Mouse (Mus musculus) hematopoietic multipotent progenitor cell, adult 10-12 weeks (in vitro differentiated cells): ENCODE results near the gene Olfr875. TPM values are rescaled to one million over a fixed set of nuclear protein-coding genes. Genes with fewer than 3 reads are reported as not detected.

ENCODE experiments used
- polyA plus RNA-seq: library from polyadenylated mRNA; stranded (reverse); fragments of >175 nt; gene quantifications from 2 replicates; pipeline ENCODE4 v1.2.3, GENCODE M21; 2012; ENCODE audit warnings: low replicate concordance

The Olfr875 gene
- not detected in 2 replicates for polyA plus RNA-seq

GRCm38 (mm10) chr9:37771759-37772158 is at the start of gene Olfr875:
Gene Olfr875, plus strand, starts transcription at chr9:37771857.

GRCm38 (mm10) chr9:37744806-37745205 is 26.9 kb upstream of the Olfr875 start, which contains the start of gene Olfr874:
Gene Olfr874, plus strand, starts transcription at chr9:37745106.

GRCm38 (mm10) chr9:37802731-37803130 is 31.1 kb downstream of the Olfr875 start, which contains the start of gene Olfr876:
Gene Olfr876, plus strand, starts transcription at chr9:37803031.

Other genes starting within 250 kb of the Olfr875 start
- 1.2 and 2.2 TPM in 2 replicates for gene Esam, start 243.8 kb upstream of the Olfr875 start, polyA plus RNA-seq
- not detected in 2 replicates for gene Vsig2, start 232.6 kb upstream of the Olfr875 start, polyA plus RNA-seq
- gene Nrgn, start 219.0 kb upstream of the Olfr875 start, polyA plus RNA-seq: 101 and 116 TPM in 2 replicates
- 0.35 and 1.1 TPM in 2 replicates for gene Siae, start 216.2 kb upstream of the Olfr875 start, polyA plus RNA-seq
- gene Spa17, start 158.1 kb upstream of the Olfr875 start, polyA plus RNA-seq: 0.77 TPM in 1 of 2 replicates, not detected in the other
- gene Tbrg1, start 114.5 kb upstream of the Olfr875 start, polyA plus RNA-seq: 29.6 and 34.1 TPM in 2 replicates
- not detected in 2 replicates for gene Panx3, start 102.6 kb upstream of the Olfr875 start, polyA plus RNA-seq
- not detected in 2 replicates for gene Olfr160, start 55.6 kb upstream of the Olfr875 start, polyA plus RNA-seq
- not detected in 2 replicates for gene Olfr874, start 26.8 kb upstream of the Olfr875 start, polyA plus RNA-seq
- not detected in 2 replicates for gene Olfr876, start 31.2 kb downstream of the Olfr875 start, polyA plus RNA-seq
- gene Olfr877, start 82.4 kb downstream of the Olfr875 start, polyA plus RNA-seq: not detected in 2 replicates
- gene Olfr145, start 124.9 kb downstream of the Olfr875 start, polyA plus RNA-seq: not detected in 2 replicates
- not detected in 2 replicates for gene Olfr878, start 146.0 kb downstream of the Olfr875 start, polyA plus RNA-seq
- not detected in 2 replicates for gene Olfr881, start 220.0 kb downstream of the Olfr875 start, polyA plus RNA-seq